Mouse (Mus musculus): Measurements from ENCODE around the gene Npc2.

The Npc2 gene

GRCm38 (mm10) chr12:84784604-84785381 is 11.8 kb upstream of the Npc2 start:
- DNase-seq (ENCODE audit: low spot score), result peak; percentile 88

- DNase-seq (ENCODE audit: low spot score), result no peak
Observed at GRCm38 (mm10) chr12:84776229-84776628, 3.3 kb upstream of the Npc2 start.

- no peak for DNase-seq (ENCODE audit: low spot score)
Observed at GRCm38 (mm10) chr12:84774376-84774775, 1.4 kb upstream of the Npc2 start.

GRCm38 (mm10) chr12:84773476-84773875 is 524 bp upstream of the Npc2 start:
- DNase-seq (ENCODE audit: low spot score), result no peak

GRCm38 (mm10) chr12:84771981-84772520 is 901 bp downstream of the Npc2 start:
- DNase-seq (ENCODE audit: low spot score), result no peak

GRCm38 (mm10) chr12:84769624-84770023 is 3.3 kb downstream of the Npc2 start:
- DNase-seq (ENCODE audit: low spot score), result no peak

- DNase-seq (ENCODE audit: low spot score), result no peak
Observed at GRCm38 (mm10) chr12:84767510-84767909, 5.4 kb downstream of the Npc2 start.

GRCm38 (mm10) chr12:84766113-84766735 is 6.7 kb downstream of the Npc2 start:
- no peak for DNase-seq (ENCODE audit: low spot score)

- no peak for DNase-seq (ENCODE audit: low spot score)
Observed at GRCm38 (mm10) chr12:84765506-84765905, 7.4 kb downstream of the Npc2 start.

- no peak for DNase-seq (ENCODE audit: low spot score)
Observed at GRCm38 (mm10) chr12:84764756-84765155, 8.2 kb downstream of the Npc2 start.

- DNase-seq (ENCODE audit: low spot score), result no peak
Observed at GRCm38 (mm10) chr12:84763577-84764218, 9.3 kb downstream of the Npc2 start.

GRCm38 (mm10) chr12:84762532-84762931 is 10.4 kb downstream of the Npc2 start:
- DNase-seq (ENCODE audit: low spot score), result no peak

- no peak for DNase-seq (ENCODE audit: low spot score)
Observed at GRCm38 (mm10) chr12:84759063-84759462, 13.9 kb downstream of the Npc2 start.

- DNase-seq (ENCODE audit: low spot score), result no peak
Observed at GRCm38 (mm10) chr12:84756016-84756415, 16.9 kb downstream of the Npc2 start.

GRCm38 (mm10) chr12:84755008-84755695 is 17.8 kb downstream of the Npc2 start:
- peak; percentile 44 for DNase-seq (ENCODE audit: low spot score)

- peak; percentile 55 for DNase-seq (ENCODE audit: low spot score)
Observed at GRCm38 (mm10) chr12:84752131-84752977, 20.6 kb downstream of the Npc2 start.

- no peak for DNase-seq (ENCODE audit: low spot score)
Observed at GRCm38 (mm10) chr12:84750661-84751060, 22.3 kb downstream of the Npc2 start.

GRCm38 (mm10) chr12:84748134-84748533 is 24.8 kb downstream of the Npc2 start:
- DNase-seq (ENCODE audit: low spot score), result peak; percentile 30

- DNase-seq (ENCODE audit: low spot score), result no peak
Observed at GRCm38 (mm10) chr12:84745700-84746099, 27.3 kb downstream of the Npc2 start.

GRCm38 (mm10) chr12:84743496-84743895 is 29.5 kb downstream of the Npc2 start:
- DNase-seq (ENCODE audit: low spot score), result no peak

GRCm38 (mm10) chr12:84733366-84733765 is 39.6 kb downstream of the Npc2 start:
- no peak for DNase-seq (ENCODE audit: low spot score)
